ENCODE assay signal across 15 mouse cellular contexts in the genomic region with DNA sequence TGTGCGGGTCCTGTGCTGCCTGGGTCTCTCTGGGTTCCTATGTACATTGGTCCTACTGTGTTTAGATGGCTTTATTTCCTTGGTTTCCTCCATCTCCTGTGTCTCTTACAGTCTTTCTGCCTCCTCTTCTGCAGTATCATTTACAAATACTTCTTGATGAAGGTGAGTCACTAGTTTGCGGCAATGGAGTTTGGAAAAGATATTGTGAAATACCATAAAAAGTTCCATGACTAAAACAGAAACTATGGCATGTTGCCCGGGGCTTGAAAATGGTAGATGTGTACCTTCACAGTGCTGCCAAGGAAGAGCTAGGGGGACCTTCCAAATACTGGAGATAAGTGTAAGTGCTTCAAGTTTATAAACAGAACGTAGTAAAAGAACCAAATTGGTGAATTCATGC.
"Had no signal": no experiment of that assay in that cellular context is flagged by ENCODE, and none has a peak within 500 bp of the region (broad histone marks: within the 10 kb centered on the region; RNA-seq: fewer than 3 reads in every experiment).

No protein-coding gene starts in this region.

- DNase-seq: kidney, postnatal 36 days; layer of hippocampus, adult 9-11 months; layer of hippocampus, postnatal 36 days; lung, adult 2 months; lung, postnatal 4 days; right cerebral cortex, postnatal 14 days; thymus, postnatal 36 days had no signal

- H3K27me3 ChIP-seq: liver, embryonic 15.5 days; megakaryocyte, embryonic 14.5 days; midbrain, embryonic 15.5 days; stomach, embryonic 15.5 days had no signal

- H3K4me2 ChIP-seq: liver, embryonic 11.5 days; liver, embryonic 15.5 days; midbrain, embryonic 11.5 days; midbrain, embryonic 15.5 days; stomach, embryonic 15.5 days had no signal

- H3K4me1 ChIP-seq: limb, embryonic 10.5 days; liver, embryonic 15.5 days; megakaryocyte, embryonic 14.5 days; midbrain, embryonic 15.5 days; stomach, embryonic 15.5 days had no signal

- H3K4me3 ChIP-seq: limb, embryonic 10.5 days; liver, embryonic 15.5 days; megakaryocyte, embryonic 14.5 days; midbrain, embryonic 15.5 days; stomach, embryonic 15.5 days had no signal

- ATAC-seq: lung, postnatal 0 days; midbrain, embryonic 15.5 days had no signal

- H3K36me3 ChIP-seq: limb, embryonic 10.5 days; liver, embryonic 15.5 days; midbrain, embryonic 15.5 days; stomach, embryonic 15.5 days had no signal

- H3K9ac ChIP-seq: liver, embryonic 15.5 days; midbrain, embryonic 15.5 days; stomach, embryonic 15.5 days had no signal

- H3K27ac ChIP-seq: limb, embryonic 10.5 days; liver, embryonic 15.5 days; midbrain, embryonic 15.5 days; stomach, embryonic 15.5 days had no signal

- H3K9me3 ChIP-seq: limb, embryonic 10.5 days; liver, embryonic 15.5 days; megakaryocyte, embryonic 14.5 days; midbrain, embryonic 15.5 days; stomach, embryonic 15.5 days had no signal
